Mouse (Mus musculus) stomach, embryonic 14.5 days (tissue): Measurements from ENCODE around the gene Col4a3. TPM values are rescaled to one million over a fixed set of nuclear protein-coding genes. Genes with fewer than 3 reads are reported as not detected.

Source experiments
- ATAC-seq: fragments of 200-750 bp; cut with Nextera tagmentation; 2 replicates; pipeline ENCODE4 v1.8.0; 2017; ENCODE audit warnings: low read depth, moderate TSS enrichment; ENCODE audit not compliant: insufficient number of reproducible peaks, insufficient read depth, low FRiP score
- H3K27ac ChIP-seq: fragments of 300-500 bp; sonication (generic); 2 replicates; pipeline ENCODE4 v1.5.1; 2014; ENCODE audit warnings: mild to moderate bottlenecking, low read length, moderate library complexity, mixed read lengths
- H3K27me3 ChIP-seq: fragments of 300-500 bp; sonication (generic); 2 replicates; pipeline ENCODE4 v1.6.1; 2014; ENCODE audit warnings: low read length, control low read depth, mixed read lengths; ENCODE audit not compliant: control insufficient read depth, insufficient read depth
- H3K36me3 ChIP-seq: fragments of 300-500 bp; sonication (generic); 2 replicates; pipeline ENCODE4 v1.6.1; 2014; ENCODE audit warnings: mild to moderate bottlenecking, control low read depth, low read length, moderate library complexity, mixed read lengths; ENCODE audit not compliant: control insufficient read depth, insufficient read depth
- H3K4me1 ChIP-seq: fragments of 300-500 bp; sonication (generic); 2 replicates; pipeline ENCODE4 v1.6.1; 2014; ENCODE audit warnings: low read length, control low read depth, mixed read lengths; ENCODE audit not compliant: control insufficient read depth, insufficient read depth
- H3K4me2 ChIP-seq: fragments of 300-500 bp; sonication (generic); replicated peaks from 2 replicates; pipeline ENCODE4 v1.6.1; 2014; ENCODE audit warnings: low read depth, low read length, control low read depth
- H3K4me3 ChIP-seq: fragments of 300-500 bp; sonication (generic); 2 replicates; pipeline ENCODE4 v1.5.1; 2014; ENCODE audit warnings: low read depth, low read length, control low read depth
- H3K9ac ChIP-seq: fragments of 300-500 bp; sonication (generic); replicated peaks from 2 replicates; pipeline ENCODE4 v1.6.1; 2014; ENCODE audit warnings: low read depth, mild to moderate bottlenecking, control low read depth, low read length, moderate library complexity, mixed read lengths
- H3K9me3 ChIP-seq: fragments of 300-500 bp; sonication (generic); 2 replicates; pipeline ENCODE4 v1.6.1; 2016; ENCODE audit warnings: low read depth, low read length, control low read depth; ENCODE audit not compliant: control insufficient read depth
- WGBS: fragments of 180-500 bp; shearing (Covaris S2); extraction: QIAGEN DNeasy Blood & Tissue Kit; methylation state at CpG from one replicate; pipeline ENCODE4 v1.1.7; 2014; 5-methylcytosine and 5-hydroxymethylcytosine counted together
- polyA plus RNA-seq: library from polyadenylated mRNA; unstranded; fragments of >200 nt; fragmentation: Nextera tagmentation; extraction: Ambion mirVana; gene quantifications from 2 replicates; pipeline ENCODE4 v1.2.1, GENCODE M21; 2014

Gene Col4a3
- polyA plus RNA-seq, 1 experiment from 2014 or later, result 0.71 TPM

- no peak overlapping the region for H3K9ac ChIP-seq
- WGBS, result 22% methylated on average over 2 of the region's 2 CpGs
Observed at GRCm38 (mm10) chr1:82663522-82663921, 76.8 kb downstream of the Col4a3 start.

GRCm38 (mm10) chr1:82686328-82686727 is 99.6 kb downstream of the Col4a3 start:
- H3K27me3 ChIP-seq, result no peaks in the 10 kb centered on the region
- no peaks in the 10 kb centered on the region for H3K4me1 ChIP-seq
- WGBS, result 80% methylated on average over 5 of the region's 5 CpGs

More at GRCm38 (mm10) chr1:82663522-82663921, 76.8 kb downstream of the Col4a3 start:
- Histone ChIP-seq H3K36me3 (no peaks in the 10 kb centered on the region), H3K4me3 (no peak overlapping the region), H3K27ac (no peak overlapping the region), H3K4me2 (no peak overlapping the region), H3K9me3 (no peaks in the 10 kb centered on the region), H3K4me1 (no peaks in the 10 kb centered on the region), H3K27me3 (no peaks in the 10 kb centered on the region)
- ATAC-seq, result no peak

GRCm38 (mm10) chr1:82686866-82687265 is 100.1 kb downstream of the Col4a3 start:
- no peak for ATAC-seq
- no peaks in the 10 kb centered on the region for H3K27me3 ChIP-seq
- no peak overlapping the region for H3K9ac ChIP-seq
- 88% methylated on average over 2 of the region's 2 CpGs for WGBS
- H3K4me1 ChIP-seq, result no peaks in the 10 kb centered on the region
- H3K36me3 ChIP-seq, result no peaks in the 10 kb centered on the region
- no peak overlapping the region for H3K4me3 ChIP-seq
- no peaks in the 10 kb centered on the region for H3K9me3 ChIP-seq
- no peak overlapping the region for H3K27ac ChIP-seq
- no peak overlapping the region for H3K4me2 ChIP-seq

More at GRCm38 (mm10) chr1:82686328-82686727, 99.6 kb downstream of the Col4a3 start:
- ATAC-seq, result no peak
- Histone ChIP-seq H3K36me3 (no peaks in the 10 kb centered on the region), H3K27ac (no peak overlapping the region), H3K4me2 (no peak overlapping the region), H3K4me3 (no peak overlapping the region), H3K9ac (no peak overlapping the region), H3K9me3 (no peaks in the 10 kb centered on the region)

GRCm38 (mm10) chr1:82687931-82688330 is 101.2 kb downstream of the Col4a3 start:
- no peak for ATAC-seq
- H3K4me3 ChIP-seq, result no peak overlapping the region
- H3K9me3 ChIP-seq, result no peaks in the 10 kb centered on the region
- no peaks in the 10 kb centered on the region for H3K27me3 ChIP-seq
- H3K4me2 ChIP-seq, result no peak overlapping the region
- no peak overlapping the region for H3K9ac ChIP-seq
- H3K36me3 ChIP-seq, result no peaks in the 10 kb centered on the region
- 84% methylated on average over 6 of the region's 6 CpGs for WGBS
- H3K4me1 ChIP-seq, result no peaks in the 10 kb centered on the region
- H3K27ac ChIP-seq, result no peak overlapping the region

- H3K9ac ChIP-seq, result no peak overlapping the region
- H3K27me3 ChIP-seq, result no peaks in the 10 kb centered on the region
- ATAC-seq, result no peak
- H3K36me3 ChIP-seq, result no peaks in the 10 kb centered on the region
- no peak overlapping the region for H3K4me3 ChIP-seq
- H3K4me2 ChIP-seq, result no peak overlapping the region
- H3K4me1 ChIP-seq, result no peaks in the 10 kb centered on the region
- H3K9me3 ChIP-seq, result no peaks in the 10 kb centered on the region
- 39% methylated on average over 3 of the region's 3 CpGs for WGBS
- no peak overlapping the region for H3K27ac ChIP-seq
Observed at GRCm38 (mm10) chr1:82695915-82696314, 109.2 kb downstream of the Col4a3 start.

GRCm38 (mm10) chr1:82717816-82718512 is 131.2 kb downstream of the Col4a3 start:
- Histone ChIP-seq H3K4me3 (no peak overlapping the region), H3K4me2 (no peak overlapping the region), H3K36me3 (no peaks in the 10 kb centered on the region), H3K9me3 (no peaks in the 10 kb centered on the region), H3K27ac (no peak overlapping the region), H3K4me1 (no peaks in the 10 kb centered on the region), H3K27me3 (no peaks in the 10 kb centered on the region), H3K9ac (no peak overlapping the region)
- 67% methylated on average over 9 of the region's 9 CpGs for WGBS
- ATAC-seq, result no peak

GRCm38 (mm10) chr1:82724339-82725025 is 137.8 kb downstream of the Col4a3 start, which contains the start of gene Mff:
Gene Mff, plus strand, starts transcription at chr1:82724890.
- Histone ChIP-seq H3K27ac (peak within 1 kb of the TSS; percentile 67; the same call in 1 of the 2 replicates), H3K9me3 (no peaks in the 10 kb centered on the region), H3K27me3 (no peaks in the 10 kb centered on the region), H3K9ac (peak within 1 kb of the TSS; percentile 89), H3K4me2 (peak within 1 kb of the TSS; percentile 80), H3K4me1 (peaks cover 9% of the 10 kb centered on the region; the same call in 1 of the 2 replicates), H3K4me3 (peak within 1 kb of the TSS; percentile 89), H3K36me3 (peaks cover 5% of the 10 kb centered on the region; the same call in 1 of the 2 replicates)
- ATAC-seq, result peak; percentile 99
- WGBS, result 10% methylated on average over 38 of the region's 38 CpGs

GRCm38 (mm10) chr1:82725026-82725874 is 138.5 kb downstream of the Col4a3 start:
- under 1% methylated on average over 37 of the region's 37 CpGs for WGBS
- Histone ChIP-seq H3K9me3 (no peaks in the 10 kb centered on the region), H3K27ac (peak overlapping the region; percentile 67; the same call in 1 of the 2 replicates), H3K36me3 (peaks cover 12% of the 10 kb centered on the region; the same call in 1 of the 2 replicates), H3K4me3 (peak overlapping the region; percentile 89), H3K9ac (peak overlapping the region; percentile 89), H3K4me1 (peaks cover 9% of the 10 kb centered on the region; the same call in 1 of the 2 replicates), H3K4me2 (peak overlapping the region; percentile 80), H3K27me3 (no peaks in the 10 kb centered on the region)
- ATAC-seq, result peak; percentile 98
